Mouse (Mus musculus): ENCODE measurements around the gene Ndufaf2.

GRCm38 (mm10) chr13:107961501-107961900 is 196.9 kb downstream of the Ndufaf2 start:
- TF ChIP-seq CTCF (IDR thresholded peaks at IDR 0.05; ENCODE audit: low read depth, low read length): no peak
- no peak for TF ChIP-seq POLR2A (IDR thresholded peaks at IDR 0.05; ENCODE audit: borderline replicate concordance, low read depth, low read length)

All from bone marrow macrophage, adult 2 months (primary cell).